Mouse (Mus musculus) thymus, postnatal 4 days (tissue): ENCODE measurements around the gene Adgrg2.

Source experiments
- DNase-seq: peaks from one replicate; pipeline ENCODE4 v3.0.0; 2021

Adgrg2 gene

DNA sequence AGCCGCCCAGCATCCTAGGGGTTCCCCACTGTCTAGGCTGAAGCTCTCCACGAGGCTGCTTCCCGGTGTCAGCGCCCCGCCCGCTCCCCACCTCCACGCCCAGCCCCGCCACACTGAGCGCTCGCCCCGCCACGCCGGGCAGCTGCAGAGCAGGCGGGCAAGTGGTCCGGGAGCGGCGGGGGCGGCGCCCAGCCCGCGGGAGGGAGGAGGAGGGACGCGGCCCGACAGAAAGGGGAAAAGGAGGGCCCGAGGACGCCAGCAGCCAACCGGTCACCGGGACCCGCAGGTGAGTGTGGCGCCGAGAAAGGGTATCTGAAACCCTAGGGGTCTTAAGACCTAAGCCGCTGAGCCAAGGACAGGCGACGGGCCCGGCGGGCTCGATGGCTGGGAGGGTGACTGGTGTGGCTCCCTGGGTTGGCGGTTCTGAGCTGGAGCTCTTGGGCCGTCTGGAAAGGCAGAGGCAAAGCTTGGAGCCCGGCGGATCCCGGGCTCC is at the start of gene Adgrg2:
TSS of gene Adgrg2 (plus strand) at position 227 of the 493 bp plus-strand sequence.
- DNase-seq, result peak; percentile 14

GRCm38 (mm10) chrX:160350995-160351394 is 39.5 kb upstream of the Adgrg2 start:
- DNase-seq, result no peak

- no peak for DNase-seq
These were observed 38.4 kb upstream of the Adgrg2 start for GRCm38 (mm10) chrX:160351967-160352677.

- DNase-seq, result no peak
These were observed 5.6 kb upstream of the Adgrg2 start for GRCm38 (mm10) chrX:160384748-160385501.

DNA sequence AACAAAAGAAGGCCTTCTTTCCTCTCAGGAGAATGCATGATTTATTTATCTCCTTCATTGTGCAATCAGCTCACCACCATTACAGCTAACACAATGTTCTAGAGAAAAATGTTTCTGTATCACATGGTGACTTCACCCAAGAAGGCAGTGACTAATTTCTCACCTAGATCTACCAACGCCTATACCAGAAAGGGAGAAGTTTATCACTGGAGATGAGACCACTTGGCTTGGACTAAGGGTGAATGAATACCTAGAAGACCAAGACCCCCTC is 5.1 kb upstream of the Adgrg2 start:
- no peak for DNase-seq

GRCm38 (mm10) chrX:160412930-160413453 is 22.5 kb downstream of the Adgrg2 start:
- no peak for DNase-seq

DNA sequence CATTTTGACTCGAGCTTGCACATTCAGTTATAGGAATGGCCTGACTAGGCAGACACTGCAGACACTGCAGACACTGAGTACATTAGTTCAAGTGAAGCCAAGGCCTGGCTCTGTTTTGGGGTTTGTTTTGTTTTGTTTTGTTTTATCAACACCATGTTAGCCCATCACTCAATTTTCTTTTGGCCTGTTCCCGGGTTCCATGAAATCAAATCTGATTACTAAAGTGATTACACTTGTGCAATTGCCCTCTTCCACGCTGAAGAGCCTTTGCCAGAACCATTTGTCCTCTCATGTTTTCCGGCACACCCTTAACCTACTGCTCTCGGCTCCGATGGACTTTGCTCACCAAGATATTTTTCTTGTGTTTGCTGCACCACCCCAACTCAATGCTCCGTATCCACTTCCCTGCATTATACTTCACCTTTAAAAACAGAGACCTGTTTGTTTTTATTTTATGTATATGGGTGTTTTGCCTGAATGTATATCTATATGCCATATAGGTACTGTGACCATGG is 23.4 kb downstream of the Adgrg2 start:
- DNase-seq, result no peak

- DNase-seq, result no peak
These were observed 27.9 kb downstream of the Adgrg2 start for GRCm38 (mm10) chrX:160418397-160418796.

- no peak for DNase-seq
These were observed 33.2 kb downstream of the Adgrg2 start for GRCm38 (mm10) chrX:160423737-160424136.

DNA sequence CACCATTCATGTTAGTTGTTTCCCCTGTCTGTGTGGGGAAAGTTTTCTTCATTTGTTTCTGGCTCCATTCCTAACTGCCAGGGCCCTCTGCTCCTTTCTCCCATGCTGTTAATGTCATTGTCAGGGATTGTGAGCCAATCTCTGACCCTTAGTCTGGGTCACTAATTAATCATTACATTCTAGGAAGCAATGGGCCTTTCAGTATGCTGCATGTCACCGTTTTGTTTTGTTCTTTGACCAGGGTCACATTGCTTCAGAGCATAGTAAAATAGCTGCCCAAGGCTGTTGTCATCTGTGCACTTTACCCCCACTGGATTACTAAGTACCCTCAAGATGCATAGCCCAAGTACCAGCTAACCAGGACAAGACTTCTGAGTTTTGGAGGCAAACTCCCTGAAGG is 36.0 kb downstream of the Adgrg2 start:
- no peak for DNase-seq

DNA sequence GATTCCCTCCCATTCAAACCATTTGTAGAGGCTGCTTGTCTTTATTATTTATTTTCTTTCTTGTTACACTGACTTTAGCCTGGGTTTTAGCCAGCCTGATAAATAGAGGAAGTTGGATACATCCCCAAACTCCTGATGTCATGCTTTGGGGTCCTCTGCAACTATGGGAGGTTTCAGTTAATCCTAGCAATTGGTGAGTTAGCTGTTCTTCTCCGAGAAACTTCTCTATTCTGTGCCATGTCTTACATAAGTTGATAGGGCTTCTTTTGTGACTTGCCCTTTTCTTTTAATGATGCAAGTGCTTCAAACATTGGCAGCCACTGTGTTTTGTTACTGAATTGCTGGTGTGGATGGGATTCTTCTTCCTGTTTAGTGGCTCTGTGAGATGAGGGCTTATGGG is 36.4 kb downstream of the Adgrg2 start:
- DNase-seq, result no peak

DNA sequence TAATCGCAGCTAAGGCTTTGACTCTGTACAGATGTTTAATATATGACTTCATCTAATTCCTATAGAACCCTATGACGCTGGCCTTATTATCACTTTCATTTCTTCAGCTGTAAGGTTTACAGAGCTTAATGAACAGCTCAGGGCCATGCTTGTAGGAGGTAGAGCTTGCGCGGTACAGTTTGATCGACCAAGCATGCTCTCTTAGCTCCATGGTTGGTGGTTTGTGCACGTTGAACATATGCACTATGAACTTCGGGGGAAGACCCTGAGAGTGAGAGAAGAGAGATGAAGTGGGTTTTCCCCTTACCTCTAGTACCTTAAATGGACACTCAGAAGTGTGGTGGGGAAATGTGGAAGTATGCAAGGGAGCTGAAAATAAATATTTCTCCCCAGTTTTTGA is 41.7 kb downstream of the Adgrg2 start:
- no peak for DNase-seq

- no peak for DNase-seq
These were observed 50.8 kb downstream of the Adgrg2 start for GRCm38 (mm10) chrX:160441272-160441671.

- no peak for DNase-seq
These were observed 57.9 kb downstream of the Adgrg2 start for GRCm38 (mm10) chrX:160448351-160448750.

- no peak for DNase-seq
These were observed 58.9 kb downstream of the Adgrg2 start for GRCm38 (mm10) chrX:160449363-160449762.

GRCm38 (mm10) chrX:160455686-160456085 is 65.2 kb downstream of the Adgrg2 start:
- DNase-seq, result no peak

DNA sequence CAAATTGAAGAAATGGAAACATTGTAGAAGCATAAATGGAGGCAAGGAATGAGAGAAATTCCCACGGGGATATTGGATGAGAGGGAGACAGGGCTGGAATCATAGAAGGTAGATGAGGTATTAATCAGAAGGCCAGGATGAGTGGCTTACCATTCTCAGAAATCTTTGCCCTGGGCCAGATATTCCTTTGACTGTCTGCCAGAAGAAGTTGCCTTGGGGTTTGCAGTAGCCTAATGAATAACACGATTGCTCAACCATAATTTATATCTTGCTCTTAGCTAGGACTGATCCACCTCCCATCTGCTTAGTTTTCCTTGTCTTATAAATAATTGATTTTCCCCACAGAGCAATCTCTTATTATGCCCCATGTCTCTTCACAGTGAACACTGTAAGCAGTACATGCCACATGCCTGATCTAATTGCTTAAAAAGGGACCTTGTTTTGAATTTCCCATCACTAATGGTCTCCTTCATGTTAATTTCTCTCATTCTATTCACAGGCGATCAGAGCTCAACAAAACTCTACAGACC is 80.8 kb downstream of the Adgrg2 start:
- no peak for DNase-seq

GRCm38 (mm10) chrX:160489784-160490183 is 99.3 kb downstream of the Adgrg2 start:
- no peak for DNase-seq

- DNase-seq, result no peak
These were observed 103.8 kb downstream of the Adgrg2 start for GRCm38 (mm10) chrX:160494333-160494732.

- no peak for DNase-seq
These were observed 104.4 kb downstream of the Adgrg2 start for GRCm38 (mm10) chrX:160494921-160495320.

DNA sequence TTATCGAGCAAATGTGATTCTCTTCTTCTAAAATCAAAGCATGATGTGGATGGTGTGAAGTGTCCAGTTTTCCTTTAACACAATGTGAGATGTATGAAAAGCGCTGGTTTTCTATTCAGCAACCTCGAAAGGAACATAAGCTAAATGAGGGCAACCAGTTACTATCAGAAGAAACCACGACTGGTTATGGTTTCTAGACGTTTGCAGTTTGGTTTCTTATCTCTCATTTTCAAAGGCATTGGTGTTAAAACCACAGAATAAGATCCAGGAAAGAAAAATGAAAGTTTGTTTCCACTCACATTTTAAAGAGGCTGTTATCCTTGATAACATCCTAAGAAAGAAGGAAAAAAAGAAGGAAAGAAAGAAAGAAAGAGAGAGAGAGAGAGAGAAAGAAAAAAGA is 106.0 kb downstream of the Adgrg2 start:
- DNase-seq, result no peak

GRCm38 (mm10) chrX:160501095-160501494 is 110.6 kb downstream of the Adgrg2 start:
- no peak for DNase-seq

GRCm38 (mm10) chrX:160501687-160502047 is 111.2 kb downstream of the Adgrg2 start:
- DNase-seq, result no peak
